Mouse (Mus musculus): ENCODE data around the gene Exoc4.

DNA sequence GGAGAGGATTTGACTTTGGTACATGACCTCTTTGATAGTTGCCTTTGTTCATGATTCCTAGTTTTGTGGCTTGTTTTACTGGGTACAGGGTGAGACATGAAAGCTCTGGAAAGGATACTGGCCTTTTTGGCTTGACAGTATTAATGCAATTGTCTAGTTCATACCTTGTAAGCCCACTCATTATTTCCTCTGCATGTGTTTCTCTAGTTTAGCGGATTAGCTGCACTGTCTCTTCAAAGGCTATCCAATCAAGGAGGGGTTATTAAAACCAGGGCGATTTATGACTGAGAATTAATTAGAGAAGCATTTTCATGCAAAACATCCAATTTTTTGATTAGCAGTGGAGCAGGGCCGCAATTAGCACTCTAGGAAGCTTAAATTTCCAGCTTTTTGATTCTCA lies 216.5 kb downstream of the Exoc4 start:
- TF ChIP-seq POLR2A (IDR thresholded peaks at IDR 0.05; ENCODE audit: insufficient read length, low read depth) (no peak), SRF (IDR thresholded peaks at IDR 0.05; ENCODE audit: control insufficient read depth, insufficient read length, low read depth) (no peak), TCF12 (IDR thresholded peaks at IDR 0.05; ENCODE audit: insufficient read depth, poor library complexity, severe bottlenecking) (no peak), USF1 (IDR thresholded peaks at IDR 0.05; ENCODE audit: low read depth) (no peak), MAX (IDR thresholded peaks at IDR 0.05; ENCODE audit: low read depth) (no peak), MYOG (IDR thresholded peaks at IDR 0.05; ENCODE audit: control insufficient read depth in 1 of 3, insufficient read depth in 1 of 3, insufficient read length in 2 of 3, low read depth in 2 of 3) (no peak), E2F4 (IDR thresholded peaks at IDR 0.05; ENCODE audit: insufficient read depth) (no peak), REST (IDR thresholded peaks at IDR 0.05; ENCODE audit: insufficient read depth, insufficient read length) (no peak)
